Mouse (Mus musculus) megakaryocyte, embryonic 14.5 days (primary cell): Measurements from ENCODE around the gene Ythdf2. TPM values are rescaled to one million over a fixed set of nuclear protein-coding genes. Genes with fewer than 3 reads are reported as not detected.
A peak's percentile ranks its signal among the peaks of the same experiment; 100 is the strongest.

ENCODE experiments used
- H3K27me3 ChIP-seq: replicated peaks from 2 replicates; pipeline ENCODE3; 2012; ENCODE audit warnings: inconsistent platforms
- H3K36me3 ChIP-seq: replicated peaks from 2 replicates; pipeline ENCODE3; 2012; ENCODE audit warnings: low read length, inconsistent platforms, mixed read lengths
- H3K4me1 ChIP-seq: 2 replicates; pipeline ENCODE4 v1.6.1; 2012; ENCODE audit warnings: inconsistent platforms
- H3K4me3 ChIP-seq: replicated peaks from 2 replicates; pipeline ENCODE3; 2012; ENCODE audit warnings: moderate library complexity, mild to moderate bottlenecking, inconsistent platforms
- H3K9me3 ChIP-seq: 2 replicates; pipeline ENCODE4 v1.6.1; 2012; ENCODE audit warnings: inconsistent platforms
- FLI1 ChIP-seq: IDR thresholded peaks from 2 replicates; pipeline ENCODE4 v1.6.1; 2012; ENCODE audit warnings: low read length, inconsistent platforms, mixed read lengths
- GATA1 ChIP-seq: IDR thresholded peaks from 3 replicates; pipeline ENCODE4 v1.6.1; 2012; ENCODE audit warnings: mixed read lengths, low read length, inconsistent platforms, borderline replicate concordance
- polyA plus RNA-seq: library from polyadenylated mRNA; stranded (reverse); fragments of >175 nt; gene quantifications from 2 replicates; pipeline ENCODE4 v1.2.3, GENCODE M21; 2012; ENCODE audit warnings: low replicate concordance; ENCODE audit not compliant: insufficient read depth

Gene Ythdf2
- polyA plus RNA-seq, 1 experiment, result 21.1 TPM

GRCm38 (mm10) chr4:132156941-132157622, 55.0 kb downstream of the Ythdf2 start:
- TF ChIP-seq FLI1, result no peak
- no peak for TF ChIP-seq GATA1
- Histone ChIP-seq H3K27me3 (peaks cover 54% of the 10 kb centered on the region), H3K4me3 (no peak overlapping the region), H3K9me3 (peaks cover 33% of the 10 kb centered on the region), H3K4me1 (no peaks in the 10 kb centered on the region), H3K36me3 (no peaks in the 10 kb centered on the region)

- Histone ChIP-seq H3K27me3 (peaks cover 65% of the 10 kb centered on the region), H3K36me3 (no peaks in the 10 kb centered on the region), H3K9me3 (peaks cover 33% of the 10 kb centered on the region), H3K4me1 (no peaks in the 10 kb centered on the region), H3K4me3 (no peak overlapping the region)
- TF ChIP-seq GATA1, result no peak
Measured at GRCm38 (mm10) chr4:132154877-132155670, 57.0 kb downstream of the Ythdf2 start.

DNA sequence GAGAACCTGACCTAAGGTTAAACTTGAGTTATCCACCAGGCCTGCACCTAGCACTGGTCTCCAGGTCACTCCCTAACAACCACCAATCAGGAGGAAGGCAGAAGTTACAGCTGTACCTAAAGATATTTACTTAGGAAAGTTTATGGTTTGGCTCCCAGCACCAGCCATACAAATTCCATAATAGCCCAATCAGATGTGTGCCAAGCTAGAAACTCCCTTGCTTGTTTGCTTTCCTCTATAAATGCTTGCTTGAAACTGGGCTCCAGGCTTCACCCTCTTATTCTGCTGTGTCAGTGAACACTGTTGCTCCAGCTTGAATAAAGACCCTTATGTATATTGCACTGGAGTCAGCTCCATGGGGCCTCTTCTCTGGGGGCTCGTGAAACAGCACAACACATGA, 60.4 kb downstream of the Ythdf2 start:
- Histone ChIP-seq H3K27me3 (peaks cover 58% of the 10 kb centered on the region), H3K4me1 (no peaks in the 10 kb centered on the region), H3K36me3 (no peaks in the 10 kb centered on the region), H3K9me3 (peaks cover 20% of the 10 kb centered on the region), H3K4me3 (no peak overlapping the region)
- TF ChIP-seq FLI1 (no peak), GATA1 (no peak)

- Histone ChIP-seq H3K4me1 (peaks cover 19% of the 10 kb centered on the region), H3K9me3 (peaks cover 13% of the 10 kb centered on the region), H3K36me3 (no peaks in the 10 kb centered on the region), H3K27me3 (peaks cover 77% of the 10 kb centered on the region), H3K4me3 (no peak overlapping the region)
- TF ChIP-seq GATA1 (no peak), FLI1 (no peak)
Measured at GRCm38 (mm10) chr4:132146201-132146600, 65.9 kb downstream of the Ythdf2 start.

GRCm38 (mm10) chr4:132145092-132145491, 67.0 kb downstream of the Ythdf2 start:
- Histone ChIP-seq H3K36me3 (no peaks in the 10 kb centered on the region), H3K4me3 (no peak overlapping the region), H3K4me1 (peaks cover 19% of the 10 kb centered on the region), H3K27me3 (peaks cover 79% of the 10 kb centered on the region), H3K9me3 (peaks cover 13% of the 10 kb centered on the region)
- no peak for TF ChIP-seq GATA1
- no peak for TF ChIP-seq FLI1

GRCm38 (mm10) chr4:132144080-132144841, 67.8 kb downstream of the Ythdf2 start, which contains the start of gene Oprd1:
Gene Oprd1, minus strand, starts transcription at chr4:132144486.
- TF ChIP-seq GATA1 (no peak), FLI1 (no peak)
- peaks cover 13% of the 10 kb centered on the region for H3K9me3 ChIP-seq
- no peaks in the 10 kb centered on the region for H3K36me3 ChIP-seq
- H3K4me3 ChIP-seq, result peak within 1 kb of the TSS; percentile 85
- H3K4me1 ChIP-seq, result peaks cover 19% of the 10 kb centered on the region
- H3K27me3 ChIP-seq, result peaks cover 79% of the 10 kb centered on the region

GRCm38 (mm10) chr4:132138640-132139039, 73.5 kb downstream of the Ythdf2 start:
- peaks cover under 1% of the 10 kb centered on the region; the same call in 1 of the 2 replicates for H3K4me1 ChIP-seq
- TF ChIP-seq GATA1 (no peak), FLI1 (no peak)
- no peak overlapping the region for H3K4me3 ChIP-seq
- peaks cover 60% of the 10 kb centered on the region for H3K27me3 ChIP-seq
- peaks cover 6% of the 10 kb centered on the region for H3K9me3 ChIP-seq
- H3K36me3 ChIP-seq, result no peaks in the 10 kb centered on the region

DNA sequence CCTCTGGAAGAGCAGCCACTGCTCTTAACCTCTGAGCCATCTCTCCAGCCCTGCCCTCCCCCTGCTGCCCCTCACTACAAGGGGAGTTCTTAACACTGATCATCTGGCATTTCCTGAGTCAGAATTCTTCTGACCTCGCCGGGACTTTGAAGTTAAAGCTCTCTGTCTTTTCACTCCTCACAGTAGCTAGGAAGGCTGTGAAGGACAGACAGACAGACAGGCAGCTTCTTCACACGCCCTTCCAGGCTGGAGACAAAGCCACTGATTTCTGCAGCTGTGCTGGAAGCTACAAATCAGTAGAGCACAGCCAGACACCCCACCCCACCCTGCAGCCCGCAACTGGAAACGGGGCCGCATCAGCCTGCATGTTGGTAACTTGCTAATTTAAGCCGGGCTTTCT, 75.1 kb downstream of the Ythdf2 start:
- H3K4me3 ChIP-seq, result no peak overlapping the region
- no peaks in the 10 kb centered on the region for H3K36me3 ChIP-seq
- H3K9me3 ChIP-seq, result peaks cover 6% of the 10 kb centered on the region
- TF ChIP-seq FLI1 (no peak), GATA1 (no peak)
- H3K4me1 ChIP-seq, result no peaks in the 10 kb centered on the region
- H3K27me3 ChIP-seq, result peaks cover 59% of the 10 kb centered on the region

Other genes starting within 250 kb of the Ythdf2 start
- gene Gm10300, start 137.6 kb downstream of the Ythdf2 start, polyA plus RNA-seq, result 0.23 TPM in 1 of 2 replicates, not detected in the other
- gene Epb41, start 137.0 kb downstream of the Ythdf2 start, polyA plus RNA-seq, result 90.5 and 122 TPM in 2 replicates
- not detected in 2 replicates for gene Oprd1, start 67.8 kb downstream of the Ythdf2 start, polyA plus RNA-seq
- gene Gmeb1, start 49.3 kb upstream of the Ythdf2 start, polyA plus RNA-seq, result 7.9 and 9.0 TPM in 2 replicates
- 0.87 and 14.0 TPM in 2 replicates for gene Taf12, start 62.1 kb upstream of the Ythdf2 start, polyA plus RNA-seq
- gene Rab42, start 91.1 kb upstream of the Ythdf2 start, polyA plus RNA-seq, result not detected in 2 replicates
- 20.9 and 58.9 TPM in 2 replicates for gene Trnau1ap, start 117.2 kb upstream of the Ythdf2 start, polyA plus RNA-seq
- gene Rcc1, start 141.3 kb upstream of the Ythdf2 start, polyA plus RNA-seq, result 1.2 and 16.4 TPM in 2 replicates
- gene Phactr4, start 210.2 kb upstream of the Ythdf2 start, polyA plus RNA-seq, result 2.1 and 3.0 TPM in 2 replicates